Comparison of ENCODE assay signal across 22 mouse cellular contexts in genomic region chr16:60175580-60175979, GRCm38 (mm10).
"Had no signal": no experiment of that assay in that cellular context is flagged by ENCODE, and none has a peak within 500 bp of the region (broad histone marks: within the 10 kb centered on the region; RNA-seq: fewer than 3 reads in every experiment).

No protein-coding gene starts in this region.

- H3K9me3 ChIP-seq: limb, embryonic 12.5 days; limb, embryonic 15.5 days; megakaryocyte, embryonic 14.5 days; midbrain, embryonic 10.5 days; midbrain, embryonic 13.5 days; neural tube, embryonic 13.5 days had no signal

- H3K27ac ChIP-seq: kidney, postnatal 0 days; layer of hippocampus, adult 2 months; limb, embryonic 12.5 days; limb, embryonic 15.5 days; liver, embryonic 14.5 days; midbrain, embryonic 10.5 days; midbrain, embryonic 13.5 days; neural tube, embryonic 13.5 days had no signal

- H3K4me1 ChIP-seq: limb, embryonic 12.5 days; limb, embryonic 15.5 days; megakaryocyte, embryonic 14.5 days; midbrain, embryonic 10.5 days; midbrain, embryonic 13.5 days had no signal

- H3K4me2 ChIP-seq: limb, embryonic 12.5 days; limb, embryonic 15.5 days; liver, embryonic 11.5 days; lung, embryonic 14.5 days; midbrain, embryonic 13.5 days; neural tube, embryonic 13.5 days had no signal

- DNase-seq: kidney, adult 2 months; kidney, postnatal 25 days; left cerebral cortex, postnatal 4 days; liver, postnatal 0 days; lung, embryonic 14.5 days; right cerebral cortex, adult 18-20 months; right cerebral cortex, postnatal 25 days; thymus, adult 18-20 months; thymus, postnatal 36 days had no signal

- H3K27me3 ChIP-seq: limb, embryonic 12.5 days; limb, embryonic 15.5 days; megakaryocyte, embryonic 14.5 days; midbrain, embryonic 13.5 days; neural tube, embryonic 13.5 days had no signal

- H3K9ac ChIP-seq: limb, embryonic 12.5 days; limb, embryonic 15.5 days; liver, embryonic 14.5 days; liver, postnatal 0 days; lung, embryonic 14.5 days; midbrain, embryonic 13.5 days; neural tube, embryonic 13.5 days had no signal

- ATAC-seq: liver, postnatal 0 days; lung, postnatal 0 days; midbrain, embryonic 13.5 days; midbrain, embryonic 16.5 days had no signal

- H3K36me3 ChIP-seq: limb, embryonic 12.5 days; limb, embryonic 15.5 days; midbrain, embryonic 10.5 days; midbrain, embryonic 13.5 days; neural tube, embryonic 13.5 days had no signal

- H3K4me3 ChIP-seq: layer of hippocampus, adult 2 months; limb, embryonic 12.5 days; limb, embryonic 15.5 days; megakaryocyte, embryonic 14.5 days; midbrain, embryonic 10.5 days; midbrain, embryonic 13.5 days; myocyte; neural tube, embryonic 13.5 days had no signal
